Mouse (Mus musculus): Measurements from ENCODE around the gene Tada2a.
A peak's percentile ranks its signal among the peaks of the same experiment; 100 is the strongest.

Tada2a gene

GRCm38 (mm10) chr11:84078601-84079000, 50.8 kb downstream of the Tada2a start:
- TF ChIP-seq NANOG (IDR thresholded peaks at IDR 0.05; ENCODE audit: borderline replicate concordance, low read length) (no peak), CTCF (conservative IDR thresholded peaks at IDR 0.05; ENCODE audit: low read length) (no peak), POU5F1 (IDR thresholded peaks at IDR 0.05; ENCODE audit: borderline replicate concordance, low read length) (no peak)
- no peaks in the 10 kb centered on the region for H3K9me3 ChIP-seq (ENCODE audit: low read length)
- peaks cover 49% of the 10 kb centered on the region for H3K36me3 ChIP-seq (ENCODE audit: insufficient read depth, low read length)
- no peaks in the 10 kb centered on the region for H3K27me3 ChIP-seq (ENCODE audit: insufficient read depth, low read length)
- peaks cover 42% of the 10 kb centered on the region for H3K4me1 ChIP-seq (replicated peaks; ENCODE audit: low read depth, low read length)
- H3K4me3 ChIP-seq (replicated peaks; ENCODE audit: low read length) = no peak overlapping the region

DNA sequence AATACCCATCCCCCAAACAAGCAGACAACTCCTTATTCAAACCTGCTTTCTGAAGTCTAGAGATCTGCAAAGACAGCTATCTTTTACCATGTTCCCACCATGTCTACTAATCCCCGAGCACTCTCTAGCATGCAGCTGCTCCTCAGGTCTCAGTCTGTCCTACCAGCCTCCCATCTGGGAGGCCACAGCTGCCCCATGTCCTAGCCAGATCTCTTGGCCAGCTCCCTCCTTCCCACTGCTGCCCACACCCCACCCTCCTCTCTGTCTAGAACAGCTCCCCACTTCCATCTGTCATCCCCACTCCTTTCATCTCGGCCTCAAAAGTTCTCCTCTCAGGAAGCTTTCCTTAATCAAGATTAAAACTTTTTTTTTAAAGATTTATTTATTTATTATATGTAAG, 52.4 kb downstream of the Tada2a start:
- no peaks in the 10 kb centered on the region for H3K27me3 ChIP-seq (ENCODE audit: insufficient read depth, low read length)
- no peak overlapping the region for H3K4me3 ChIP-seq (replicated peaks; ENCODE audit: low read length)
- peaks cover 36% of the 10 kb centered on the region for H3K36me3 ChIP-seq (ENCODE audit: insufficient read depth, low read length)
- H3K9me3 ChIP-seq (ENCODE audit: low read length) = no peaks in the 10 kb centered on the region
- peaks cover 45% of the 10 kb centered on the region for H3K4me1 ChIP-seq (replicated peaks; ENCODE audit: low read depth, low read length)
- TF ChIP-seq POU5F1 (IDR thresholded peaks at IDR 0.05; ENCODE audit: borderline replicate concordance, low read length) (no peak), CTCF (conservative IDR thresholded peaks at IDR 0.05; ENCODE audit: low read length) (no peak), NANOG (IDR thresholded peaks at IDR 0.05; ENCODE audit: borderline replicate concordance, low read length) (no peak)

DNA sequence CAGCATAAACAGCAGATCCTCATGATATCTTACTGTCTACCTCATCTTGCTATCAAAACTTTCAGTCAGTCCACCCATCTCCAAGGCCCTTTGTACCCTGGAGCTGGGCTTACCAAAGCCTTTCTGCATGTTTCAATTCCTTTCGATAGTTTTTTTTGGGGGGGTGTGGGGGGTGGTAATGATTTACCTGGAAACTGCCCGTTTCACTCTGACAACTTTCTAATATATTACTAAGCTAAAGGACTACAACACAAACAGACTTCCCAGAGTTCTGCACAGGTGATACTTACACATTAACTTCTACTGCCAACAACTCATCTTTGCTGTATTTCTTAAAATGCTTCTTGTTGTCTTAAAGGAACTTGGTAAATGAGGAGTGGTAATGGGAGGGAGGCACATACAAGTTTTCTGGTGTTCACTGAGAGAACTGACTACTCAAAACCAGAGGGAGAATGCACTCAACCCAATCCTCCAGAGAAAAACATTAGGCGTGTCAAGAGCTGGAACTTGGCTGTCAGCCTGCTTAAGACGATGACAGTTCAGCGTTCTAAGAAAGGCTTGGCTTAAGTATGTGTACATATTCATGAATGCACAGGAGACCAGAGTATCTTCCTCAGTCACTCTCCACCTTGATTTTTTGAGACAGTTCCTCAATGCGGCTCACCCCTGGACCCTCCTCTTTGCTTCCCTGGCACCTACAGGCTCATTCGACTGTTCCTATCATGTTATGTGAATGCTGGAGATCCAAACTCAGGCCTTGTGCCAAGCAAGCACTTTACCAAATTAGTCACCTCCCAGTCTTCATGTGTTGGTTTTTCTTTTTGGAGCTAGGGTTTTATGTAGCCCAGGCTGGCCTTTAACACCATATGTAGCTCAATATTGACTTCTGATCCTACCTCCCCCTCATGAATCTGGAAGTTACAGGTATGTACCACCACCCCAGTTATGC, 55.3 kb downstream of the Tada2a start:
- TF ChIP-seq NANOG (IDR thresholded peaks at IDR 0.05; ENCODE audit: borderline replicate concordance, low read length) (no peak), CTCF (conservative IDR thresholded peaks at IDR 0.05; ENCODE audit: low read length) (no peak), POU5F1 (IDR thresholded peaks at IDR 0.05; ENCODE audit: borderline replicate concordance, low read length) (no peak)
- no peaks in the 10 kb centered on the region for H3K9me3 ChIP-seq (ENCODE audit: low read length)
- peaks cover 35% of the 10 kb centered on the region for H3K4me1 ChIP-seq (replicated peaks; ENCODE audit: low read depth, low read length)
- no peak overlapping the region for H3K4me3 ChIP-seq (replicated peaks; ENCODE audit: low read length)
- peaks cover 9% of the 10 kb centered on the region for H3K27me3 ChIP-seq (ENCODE audit: insufficient read depth, low read length)
- peaks cover 11% of the 10 kb centered on the region for H3K36me3 ChIP-seq (ENCODE audit: insufficient read depth, low read length)

- peaks cover under 1% of the 10 kb centered on the region for H3K36me3 ChIP-seq (ENCODE audit: insufficient read depth, low read length)
- no peak for TF ChIP-seq NANOG (IDR thresholded peaks at IDR 0.05; ENCODE audit: borderline replicate concordance, low read length)
- no peak for TF ChIP-seq CTCF (conservative IDR thresholded peaks at IDR 0.05; ENCODE audit: low read length)
- TF ChIP-seq POU5F1 (IDR thresholded peaks at IDR 0.05; ENCODE audit: borderline replicate concordance, low read length) = no peak
- H3K4me3 ChIP-seq (replicated peaks; ENCODE audit: low read length) = no peak overlapping the region
- H3K4me1 ChIP-seq (replicated peaks; ENCODE audit: low read depth, low read length) = peaks cover 36% of the 10 kb centered on the region
- no peaks in the 10 kb centered on the region for H3K9me3 ChIP-seq (ENCODE audit: low read length)
- peaks cover 18% of the 10 kb centered on the region for H3K27me3 ChIP-seq (ENCODE audit: insufficient read depth, low read length)
Measured at GRCm38 (mm10) chr11:84072904-84073651, 56.3 kb downstream of the Tada2a start.

- Histone ChIP-seq H3K4me1 (replicated peaks; ENCODE audit: low read depth, low read length) (peaks cover 56% of the 10 kb centered on the region), H3K27me3 (ENCODE audit: insufficient read depth, low read length) (peaks cover 43% of the 10 kb centered on the region), H3K36me3 (ENCODE audit: insufficient read depth, low read length) (no peaks in the 10 kb centered on the region), H3K9me3 (ENCODE audit: low read length) (no peaks in the 10 kb centered on the region), H3K4me3 (replicated peaks; ENCODE audit: low read length) (peak within 1 kb of the TSS; percentile 85)
- TF ChIP-seq POU5F1 (IDR thresholded peaks at IDR 0.05; ENCODE audit: borderline replicate concordance, low read length) (no peak), NANOG (IDR thresholded peaks at IDR 0.05; ENCODE audit: borderline replicate concordance, low read length) (no peak), CTCF (conservative IDR thresholded peaks at IDR 0.05; ENCODE audit: low read length) (no peak)
Measured at GRCm38 (mm10) chr11:84069034-84069370, 60.4 kb downstream of the Tada2a start, which contains the start of gene Dusp14. Gene Dusp14, minus strand, starts transcription at chr11:84069261.

DNA sequence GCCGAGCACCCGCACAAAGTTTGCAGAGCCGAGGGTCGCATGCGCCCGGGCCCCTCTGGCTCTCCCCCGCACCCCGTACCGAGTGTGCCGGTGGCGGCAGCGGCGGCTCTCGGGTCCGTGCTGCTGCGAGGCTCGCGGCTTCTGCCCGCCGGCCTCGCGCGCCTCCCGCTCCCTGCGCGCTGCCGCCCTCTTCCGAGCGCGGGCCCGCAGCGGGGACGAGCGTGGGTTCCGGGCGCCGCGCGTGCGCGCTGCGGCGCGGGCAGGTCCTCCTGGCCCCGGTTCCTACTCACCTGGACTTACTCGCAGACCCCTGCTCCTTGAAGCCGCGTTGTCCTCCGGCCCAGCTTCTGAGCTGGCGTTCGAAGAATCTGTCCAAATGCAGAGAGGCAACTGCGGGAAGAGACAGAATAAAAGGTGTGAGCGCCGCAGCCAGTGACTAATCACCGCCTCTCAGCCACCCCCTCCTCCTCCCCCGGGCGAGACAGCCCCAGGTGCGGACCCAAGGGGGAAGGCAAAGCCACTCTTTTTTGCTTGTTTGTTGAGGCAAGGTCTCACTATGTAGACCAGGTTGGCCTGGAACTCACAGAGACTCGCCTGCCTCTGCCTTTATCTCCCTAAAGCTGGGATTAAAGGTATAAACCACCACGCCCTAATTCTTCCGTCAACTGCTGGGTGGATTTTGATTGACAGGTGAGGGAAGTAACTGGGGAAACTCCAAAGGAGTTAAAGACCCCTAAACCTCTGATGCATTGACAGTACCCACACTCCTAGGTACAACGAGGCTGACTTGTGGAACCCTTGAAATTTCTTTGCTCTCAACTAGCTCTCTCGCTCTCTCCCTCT, 61.0 kb downstream of the Tada2a start:
- peaks cover 43% of the 10 kb centered on the region for H3K27me3 ChIP-seq (ENCODE audit: insufficient read depth, low read length)
- no peaks in the 10 kb centered on the region for H3K9me3 ChIP-seq (ENCODE audit: low read length)
- H3K4me3 ChIP-seq (replicated peaks; ENCODE audit: low read length) = peak overlapping the region; percentile 85
- no peaks in the 10 kb centered on the region for H3K36me3 ChIP-seq (ENCODE audit: insufficient read depth, low read length)
- TF ChIP-seq CTCF (conservative IDR thresholded peaks at IDR 0.05; ENCODE audit: low read length) (no peak), POU5F1 (IDR thresholded peaks at IDR 0.05; ENCODE audit: borderline replicate concordance, low read length) (no peak), NANOG (IDR thresholded peaks at IDR 0.05; ENCODE audit: borderline replicate concordance, low read length) (no peak)
- peaks cover 55% of the 10 kb centered on the region for H3K4me1 ChIP-seq (replicated peaks; ENCODE audit: low read depth, low read length)

- peak overlapping the region; percentile 85 for H3K4me3 ChIP-seq (replicated peaks; ENCODE audit: low read length)
- TF ChIP-seq CTCF (conservative IDR thresholded peaks at IDR 0.05; ENCODE audit: low read length) (no peak), NANOG (IDR thresholded peaks at IDR 0.05; ENCODE audit: borderline replicate concordance, low read length) (no peak), POU5F1 (IDR thresholded peaks at IDR 0.05; ENCODE audit: borderline replicate concordance, low read length) (no peak)
- H3K36me3 ChIP-seq (ENCODE audit: insufficient read depth, low read length) = no peaks in the 10 kb centered on the region
- H3K9me3 ChIP-seq (ENCODE audit: low read length) = no peaks in the 10 kb centered on the region
- peaks cover 48% of the 10 kb centered on the region for H3K4me1 ChIP-seq (replicated peaks; ENCODE audit: low read depth, low read length)
- H3K27me3 ChIP-seq (ENCODE audit: insufficient read depth, low read length) = peaks cover 43% of the 10 kb centered on the region
Measured at GRCm38 (mm10) chr11:84067720-84068190, 61.6 kb downstream of the Tada2a start.

All from E14TG2a.4 (cell line).